Mouse (Mus musculus): Measurements from ENCODE around the gene Gm21970.
"Not testable (repeated sequence)": the region's sequence is repeated elsewhere in the genome, so short reads cannot be mapped to it uniquely, and the experiment has no call there.

Gene Gm21970

GRCm38 (mm10) chr16:91404828-91405577 is 13.5 kb downstream of the Gm21970 start:
- no peak for DNase-seq

DNA sequence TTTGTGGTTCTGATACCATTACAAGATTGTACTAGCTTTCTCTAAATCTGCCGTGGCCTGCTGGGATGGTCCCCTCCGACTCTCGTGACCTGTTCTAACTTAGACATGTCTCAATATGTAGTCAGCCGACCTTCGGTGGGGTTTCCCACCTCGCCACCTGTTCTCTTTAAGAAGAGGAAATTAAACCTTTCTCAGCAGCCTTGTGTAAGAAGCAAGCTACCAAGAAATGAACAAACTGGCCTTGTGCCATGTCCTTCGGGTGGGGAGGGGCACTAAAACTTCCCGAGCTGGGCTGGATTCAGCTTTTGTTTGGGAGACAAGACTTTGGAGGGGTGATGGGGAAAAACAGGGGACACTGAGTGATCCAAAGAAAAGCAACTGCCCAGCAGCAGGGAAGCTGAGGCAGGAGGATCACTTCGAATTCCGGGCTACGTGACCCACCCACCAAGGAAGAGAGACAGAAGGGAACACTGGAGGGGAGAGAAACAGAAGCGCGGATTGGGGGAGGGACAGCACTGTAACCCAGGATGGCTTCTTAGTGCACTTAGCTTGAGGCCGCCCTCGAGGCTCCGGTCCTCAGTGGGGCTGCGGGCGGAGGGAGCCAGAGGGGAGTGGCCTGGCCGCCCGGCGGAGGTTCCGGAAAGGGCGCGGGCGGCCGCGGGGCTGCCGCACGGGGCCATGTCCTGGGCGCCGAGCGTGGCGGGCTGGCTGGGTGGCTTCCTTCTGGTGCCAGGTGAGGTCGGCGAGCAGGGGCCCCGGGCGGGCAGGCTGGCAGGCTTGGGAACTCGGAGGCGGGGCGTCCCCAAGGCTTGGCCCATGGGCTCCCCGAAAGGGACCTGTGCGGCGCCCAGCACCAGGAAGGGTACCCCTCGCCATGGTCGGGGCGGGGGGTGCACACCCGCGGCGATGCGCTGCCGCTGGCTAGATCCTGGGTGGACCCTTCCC is 14.4 kb downstream of the Gm21970 start, which contains the start of gene Il10rb:
Il10rb (plus strand) TSS at position 525 of the 945 bp plus-strand sequence.
- DNase-seq = peak; percentile 24

GRCm38 (mm10) chr16:91406585-91407220 is 15.2 kb downstream of the Gm21970 start:
- no peak for DNase-seq

- DNase-seq = no peak
Measured at GRCm38 (mm10) chr16:91413102-91413844, 21.8 kb downstream of the Gm21970 start.

- DNase-seq = no peak
Measured at GRCm38 (mm10) chr16:91415391-91416189, 24.1 kb downstream of the Gm21970 start.

- no peak for DNase-seq
Measured at GRCm38 (mm10) chr16:91416357-91416756, 24.8 kb downstream of the Gm21970 start.

- DNase-seq = no peak
Measured at GRCm38 (mm10) chr16:91416938-91417337, 25.4 kb downstream of the Gm21970 start.

GRCm38 (mm10) chr16:91418531-91418930 is 27.0 kb downstream of the Gm21970 start:
- no peak for DNase-seq

DNA sequence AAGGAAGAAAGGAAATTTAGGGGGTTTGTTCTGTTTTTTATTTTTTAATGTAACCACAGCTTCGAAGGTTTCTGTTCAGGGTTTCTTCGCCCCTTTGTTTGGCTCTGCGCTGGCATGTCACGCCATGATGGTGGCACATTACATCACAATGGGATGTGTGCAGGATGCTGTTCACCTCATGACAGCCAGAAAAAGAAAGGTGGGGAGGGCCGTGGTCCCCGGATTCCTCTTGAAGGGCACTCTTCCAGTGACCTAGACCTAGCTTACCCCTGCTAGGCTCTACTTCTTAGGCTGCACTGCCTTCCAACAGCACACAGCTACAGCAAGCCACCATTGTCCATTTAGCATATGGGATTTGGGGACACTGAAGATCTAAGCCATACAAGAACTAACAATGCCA is 34.3 kb downstream of the Gm21970 start:
- no peak for DNase-seq

GRCm38 (mm10) chr16:91426586-91426985 is 35.1 kb downstream of the Gm21970 start:
- DNase-seq = no peak

DNA sequence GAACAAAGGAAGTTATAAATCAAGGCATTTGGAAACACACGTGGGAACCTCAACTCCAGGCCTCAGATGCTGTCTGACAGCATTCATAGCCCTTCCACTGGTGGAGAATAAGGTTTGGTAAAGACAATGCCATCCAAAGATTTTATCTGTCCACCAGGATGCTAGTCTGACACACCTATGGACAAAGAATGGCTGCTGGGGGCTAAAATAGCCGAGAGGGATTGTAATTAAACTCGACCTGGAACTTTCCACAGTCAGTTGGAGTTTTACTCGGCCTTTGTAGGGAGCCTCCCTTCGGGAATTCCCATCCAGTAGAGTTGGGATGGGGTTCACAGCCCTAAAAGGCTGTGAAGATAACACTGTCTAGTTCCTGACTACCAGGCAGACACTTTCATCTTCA is 35.9 kb downstream of the Gm21970 start:
- DNase-seq = no peak

GRCm38 (mm10) chr16:91428259-91428865 is 36.8 kb downstream of the Gm21970 start:
- no peak for DNase-seq

DNA sequence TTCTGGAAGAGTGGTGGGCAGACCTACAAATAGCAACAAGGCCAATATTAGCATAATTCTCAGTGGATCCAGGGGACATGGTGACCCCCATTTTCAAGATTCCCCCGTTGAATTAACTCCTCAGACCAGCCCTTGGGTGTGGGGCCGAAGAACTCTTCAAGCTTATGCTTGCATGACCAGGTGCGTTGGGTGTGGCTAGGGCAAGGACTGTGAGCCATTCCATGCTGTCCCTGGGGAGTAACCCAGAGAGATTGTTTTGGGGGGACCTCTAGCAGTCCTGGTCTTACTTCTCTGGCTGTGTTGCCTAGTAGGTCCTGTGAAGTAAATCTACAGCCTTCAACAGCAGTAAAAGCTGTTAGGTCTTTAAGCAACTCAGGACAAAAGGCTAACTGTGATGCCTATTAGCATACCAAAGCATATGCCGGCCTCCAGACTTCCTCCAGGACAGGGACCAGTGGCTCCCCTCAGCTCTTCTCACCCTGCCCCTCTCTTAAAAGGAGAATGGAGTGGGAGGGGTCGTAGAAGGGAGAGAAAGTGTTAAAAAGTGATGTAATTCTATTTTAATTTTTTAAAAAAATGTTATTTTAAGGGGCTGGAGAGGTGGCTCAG is 41.3 kb downstream of the Gm21970 start:
- DNase-seq = no peak

GRCm38 (mm10) chr16:91433329-91433933 is 41.9 kb downstream of the Gm21970 start:
- DNase-seq = no peak

- DNase-seq = no peak
Measured at GRCm38 (mm10) chr16:91434119-91434518, 42.6 kb downstream of the Gm21970 start.

DNA sequence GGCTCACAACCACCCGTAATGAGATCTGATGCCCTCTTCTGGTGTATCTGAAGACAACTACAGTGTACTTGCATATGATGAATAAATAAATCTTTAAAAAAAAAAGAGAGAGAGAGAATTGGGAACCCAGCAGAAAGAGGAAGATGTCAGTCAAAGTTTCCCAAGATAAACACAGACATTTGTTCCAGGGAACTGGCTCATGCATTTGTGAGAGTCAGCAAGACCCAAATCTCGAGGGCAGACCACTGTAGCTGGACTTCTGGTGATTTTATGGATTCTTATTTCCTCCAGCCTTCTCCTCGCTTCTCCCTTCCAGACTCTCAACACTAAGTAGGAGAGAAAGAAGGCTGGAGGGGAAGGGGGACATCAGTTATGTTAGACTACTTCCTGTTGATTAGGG is 46.6 kb downstream of the Gm21970 start:
- no peak for DNase-seq

- DNase-seq = not testable (repeated sequence)
Measured at GRCm38 (mm10) chr16:91438599-91438998, 47.1 kb downstream of the Gm21970 start.

GRCm38 (mm10) chr16:91441366-91441765 is 49.8 kb downstream of the Gm21970 start:
- no peak for DNase-seq

DNA sequence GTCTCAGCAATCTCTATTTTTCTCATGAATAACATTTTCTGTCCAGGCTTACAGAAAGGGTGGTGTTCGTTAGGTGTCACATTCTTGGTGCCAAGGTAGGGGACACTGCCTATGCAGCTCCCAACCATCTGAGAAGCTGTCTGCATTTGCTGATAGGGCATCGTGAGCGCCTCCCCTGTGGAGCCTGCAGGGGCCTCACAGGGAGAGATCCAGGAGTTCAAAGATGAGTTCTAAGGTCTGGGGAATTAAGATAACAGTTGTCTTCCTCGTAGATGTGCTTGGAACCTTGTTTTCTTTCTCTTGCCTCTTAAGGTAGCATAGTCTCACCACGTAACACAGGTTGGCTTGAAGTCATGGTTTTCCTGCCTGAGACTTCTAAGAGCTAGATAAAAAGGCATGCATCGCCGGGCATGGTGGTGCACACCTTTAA is 50.3 kb downstream of the Gm21970 start:
- DNase-seq = no peak

GRCm38 (mm10) chr16:91442446-91442845 is 50.9 kb downstream of the Gm21970 start:
- DNase-seq = peak; percentile 52
